Mouse (Mus musculus): ENCODE results near the gene Srsf12. TPM values are rescaled to one million over a fixed set of nuclear protein-coding genes. Genes with fewer than 3 reads are reported as not detected.

Srsf12 gene
- polyA plus RNA-seq, 1 experiment from 2014 or later: 0.13 TPM

GRCm38 (mm10) chr4:33227164-33227563, 18.4 kb downstream of the Srsf12 start:
- 66% methylated on average over 7 of the region's 7 CpGs for WGBS (ENCODE audit: insufficient replicate concordance)
- ATAC-seq (ENCODE audit: insufficient read depth): no peak
- H3K4me2 ChIP-seq: no peak overlapping the region

GRCm38 (mm10) chr4:33229639-33230038, 20.8 kb downstream of the Srsf12 start:
- WGBS (ENCODE audit: insufficient replicate concordance): 56% methylated on average over 4 of the region's 4 CpGs
- no peak for ATAC-seq (ENCODE audit: insufficient read depth)
- no peaks in the 10 kb centered on the region for H3K27me3 ChIP-seq

More at GRCm38 (mm10) chr4:33227164-33227563, 18.4 kb downstream of the Srsf12 start:
- H3K36me3 ChIP-seq (replicated peaks): no peaks in the 10 kb centered on the region
- no peaks in the 10 kb centered on the region for H3K9me3 ChIP-seq (replicated peaks)
- no peaks in the 10 kb centered on the region for H3K4me1 ChIP-seq (replicated peaks)
- H3K4me3 ChIP-seq (replicated peaks): no peak overlapping the region
- H3K27me3 ChIP-seq: no peaks in the 10 kb centered on the region
- H3K9ac ChIP-seq: no peak overlapping the region
- H3K27ac ChIP-seq (replicated peaks): no peak overlapping the region

GRCm38 (mm10) chr4:33230881-33231280, 22.1 kb downstream of the Srsf12 start:
- no peak for ATAC-seq (ENCODE audit: insufficient read depth)
- Histone ChIP-seq H3K9ac (no peak overlapping the region), H3K4me3 (replicated peaks) (no peak overlapping the region), H3K4me2 (no peak overlapping the region), H3K27me3 (no peaks in the 10 kb centered on the region), H3K27ac (replicated peaks) (no peak overlapping the region), H3K4me1 (replicated peaks) (no peaks in the 10 kb centered on the region), H3K36me3 (replicated peaks) (no peaks in the 10 kb centered on the region), H3K9me3 (replicated peaks) (no peaks in the 10 kb centered on the region)
- WGBS (ENCODE audit: insufficient replicate concordance): 73% methylated on average over 18 of the region's 18 CpGs

More at GRCm38 (mm10) chr4:33229639-33230038, 20.8 kb downstream of the Srsf12 start:
- H3K9me3 ChIP-seq (replicated peaks): no peaks in the 10 kb centered on the region
- no peaks in the 10 kb centered on the region for H3K4me1 ChIP-seq (replicated peaks)
- H3K4me3 ChIP-seq (replicated peaks): no peak overlapping the region
- no peaks in the 10 kb centered on the region for H3K36me3 ChIP-seq (replicated peaks)
- no peak overlapping the region for H3K4me2 ChIP-seq
- H3K9ac ChIP-seq: no peak overlapping the region
- no peak overlapping the region for H3K27ac ChIP-seq (replicated peaks)

GRCm38 (mm10) chr4:33242536-33242935, 33.7 kb downstream of the Srsf12 start:
- Histone ChIP-seq H3K36me3 (replicated peaks) (peaks cover 26% of the 10 kb centered on the region), H3K4me2 (no peak overlapping the region), H3K27ac (replicated peaks) (no peak overlapping the region), H3K4me3 (replicated peaks) (no peak overlapping the region), H3K4me1 (replicated peaks) (peaks cover 37% of the 10 kb centered on the region), H3K27me3 (no peaks in the 10 kb centered on the region), H3K9ac (no peak overlapping the region), H3K9me3 (replicated peaks) (no peaks in the 10 kb centered on the region)
- WGBS (ENCODE audit: insufficient replicate concordance): 31% methylated on average over 5 of the region's 5 CpGs
- ATAC-seq (ENCODE audit: insufficient read depth): no peak

- 0 out of 2 replicates have a peak overlapping the region, but pooled peaks have one; percentile 7 for H3K27ac ChIP-seq (replicated peaks)
- WGBS (ENCODE audit: insufficient replicate concordance): 38% methylated on average over 12 of the region's 12 CpGs
These were observed 34.4 kb downstream of the Srsf12 start for GRCm38 (mm10) chr4:33243016-33243758.

GRCm38 (mm10) chr4:33243921-33244320, 35.1 kb downstream of the Srsf12 start:
- peaks cover 26% of the 10 kb centered on the region for H3K36me3 ChIP-seq (replicated peaks)
- H3K27ac ChIP-seq (replicated peaks): no peak overlapping the region
- no peak overlapping the region for H3K9ac ChIP-seq
- WGBS (ENCODE audit: insufficient replicate concordance): 68% methylated on average over 4 of the region's 4 CpGs
- ATAC-seq (ENCODE audit: insufficient read depth): no peak
- H3K27me3 ChIP-seq: no peaks in the 10 kb centered on the region
- no peak overlapping the region for H3K4me2 ChIP-seq
- peaks cover 40% of the 10 kb centered on the region for H3K4me1 ChIP-seq (replicated peaks)
- H3K4me3 ChIP-seq (replicated peaks): no peak overlapping the region
- H3K9me3 ChIP-seq (replicated peaks): no peaks in the 10 kb centered on the region

More at GRCm38 (mm10) chr4:33243016-33243758, 34.4 kb downstream of the Srsf12 start:
- H3K4me2 ChIP-seq: no peak overlapping the region
- no peaks in the 10 kb centered on the region for H3K9me3 ChIP-seq (replicated peaks)
- no peak overlapping the region for H3K4me3 ChIP-seq (replicated peaks)
- H3K36me3 ChIP-seq (replicated peaks): peaks cover 26% of the 10 kb centered on the region
- peaks cover 37% of the 10 kb centered on the region for H3K4me1 ChIP-seq (replicated peaks)
- no peak overlapping the region for H3K9ac ChIP-seq
- no peaks in the 10 kb centered on the region for H3K27me3 ChIP-seq
- ATAC-seq (ENCODE audit: insufficient read depth): no peak

GRCm38 (mm10) chr4:33245853-33246395, 37.1 kb downstream of the Srsf12 start:
- H3K4me1 ChIP-seq (replicated peaks): peaks cover 46% of the 10 kb centered on the region
- H3K4me3 ChIP-seq (replicated peaks): peak overlapping the region; percentile 98
- H3K36me3 ChIP-seq (replicated peaks): peaks cover 26% of the 10 kb centered on the region
- no peak overlapping the region for H3K9ac ChIP-seq
- 73% methylated on average over 14 of the region's 14 CpGs for WGBS (ENCODE audit: insufficient replicate concordance)
- no peaks in the 10 kb centered on the region for H3K27me3 ChIP-seq
- H3K9me3 ChIP-seq (replicated peaks): no peaks in the 10 kb centered on the region
- no peak for ATAC-seq (ENCODE audit: insufficient read depth)
- H3K4me2 ChIP-seq: peak overlapping the region; percentile 86
- no peak overlapping the region for H3K27ac ChIP-seq (replicated peaks)

- peak overlapping the region; percentile 86 for H3K4me2 ChIP-seq
- peak overlapping the region; percentile 98 for H3K4me3 ChIP-seq (replicated peaks)
- peaks cover 39% of the 10 kb centered on the region for H3K4me1 ChIP-seq (replicated peaks)
- no peaks in the 10 kb centered on the region for H3K9me3 ChIP-seq (replicated peaks)
- WGBS (ENCODE audit: insufficient replicate concordance): 0% methylated on average over 60 of the region's 60 CpGs
- H3K27ac ChIP-seq (replicated peaks): peak overlapping the region; percentile 100
- ATAC-seq (ENCODE audit: insufficient read depth): peak; percentile 88
- peak overlapping the region; percentile 99 for H3K9ac ChIP-seq
- H3K36me3 ChIP-seq (replicated peaks): peaks cover 26% of the 10 kb centered on the region
- H3K27me3 ChIP-seq: no peaks in the 10 kb centered on the region
These were observed 38.8 kb downstream of the Srsf12 start for GRCm38 (mm10) chr4:33247479-33248053.

- Histone ChIP-seq H3K9ac (peak overlapping the region; percentile 99), H3K27ac (replicated peaks) (peak overlapping the region; percentile 100), H3K27me3 (no peaks in the 10 kb centered on the region), H3K4me2 (peak overlapping the region; percentile 86), H3K9me3 (replicated peaks) (no peaks in the 10 kb centered on the region), H3K4me3 (replicated peaks) (peak overlapping the region; percentile 98), H3K4me1 (replicated peaks) (peaks cover 32% of the 10 kb centered on the region), H3K36me3 (replicated peaks) (peaks cover 26% of the 10 kb centered on the region)
- under 1% methylated on average over 87 of the region's 88 CpGs for WGBS (ENCODE audit: insufficient replicate concordance)
- ATAC-seq (ENCODE audit: insufficient read depth): peak; percentile 82
These were observed 39.5 kb downstream of the Srsf12 start for GRCm38 (mm10) chr4:33248062-33248889.

GRCm38 (mm10) chr4:33248915-33249314, 40.1 kb downstream of the Srsf12 start:
- H3K36me3 ChIP-seq (replicated peaks): peaks cover 24% of the 10 kb centered on the region
- no peaks in the 10 kb centered on the region for H3K27me3 ChIP-seq
- no peaks in the 10 kb centered on the region for H3K9me3 ChIP-seq (replicated peaks)
- peaks cover 28% of the 10 kb centered on the region for H3K4me1 ChIP-seq (replicated peaks)
- H3K4me3 ChIP-seq (replicated peaks): peak overlapping the region; percentile 98
- ATAC-seq (ENCODE audit: insufficient read depth): no peak
- peak overlapping the region; percentile 86 for H3K4me2 ChIP-seq
- peak overlapping the region; percentile 67 for H3K9ac ChIP-seq
- H3K27ac ChIP-seq (replicated peaks): peak overlapping the region; percentile 100
- WGBS (ENCODE audit: insufficient replicate concordance): 4% methylated on average over 4 of the region's 4 CpGs

Measured in liver, embryonic 15.5 days (tissue).